Mouse (Mus musculus): Measurements from ENCODE around the gene Vmn1r195. TPM values are rescaled to one million over a fixed set of nuclear protein-coding genes. Genes with fewer than 3 reads are reported as not detected.
"Not testable (repeated sequence)": the region's sequence is repeated elsewhere in the genome, so short reads cannot be mapped to it uniquely, and the experiment has no call there.

The Vmn1r195 gene
- polyA plus RNA-seq (2015; fragmentation: Nextera tagmentation; extraction: Ambion mirVana) = not detected in 2 replicates

DNA sequence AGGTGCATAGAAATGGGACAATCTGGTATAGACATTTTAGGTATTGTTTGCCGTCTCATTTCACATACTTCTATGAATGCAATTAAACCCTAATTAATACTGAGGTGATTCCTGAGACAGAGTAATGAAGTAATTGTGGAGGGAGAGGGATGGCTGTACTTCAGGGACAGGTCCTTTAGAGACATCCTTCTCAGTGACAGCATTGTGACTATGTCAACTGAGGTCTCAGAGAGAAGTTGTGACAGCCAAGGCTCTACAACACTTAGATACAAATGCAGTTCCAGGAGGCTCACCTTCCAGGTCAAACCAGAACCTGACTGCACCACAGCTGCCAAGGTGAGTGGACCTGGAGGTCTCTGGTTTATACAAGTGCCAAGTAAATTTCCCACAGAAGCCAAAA, at the start of gene Vmn1r195:
Gene Vmn1r195 (plus strand): TSS at position 301 of the 400 bp plus-strand sequence.
- not testable (repeated sequence) for H3K9ac ChIP-seq (ENCODE audit: low read length); H3K36me3 ChIP-seq (ENCODE audit: control insufficient read depth, insufficient read depth, low read length); H3K4me1 ChIP-seq (replicated peaks; ENCODE audit: control insufficient read depth, insufficient read depth); H3K4me3 ChIP-seq (ENCODE audit: low read depth, low read length); H3K9me3 ChIP-seq (ENCODE audit: control insufficient read depth, low read length); ATAC-seq (ENCODE audit: low FRiP score, low TSS enrichment); DNase-seq (ENCODE audit: low spot score); H3K27ac ChIP-seq (replicated peaks); H3K27me3 ChIP-seq (ENCODE audit: control insufficient read depth, insufficient read depth, low read length); H3K4me2 ChIP-seq (replicated peaks; ENCODE audit: low read depth)
- WGBS = 78% methylated on average over 1 of the region's 1 CpGs

GRCm38 (mm10) chr13:22223060-22223459, 47.3 kb upstream of the Vmn1r195 start, which contains the start of gene Vmn1r193:
TSS of gene Vmn1r193 (minus strand) at chr13:22223160.
- not testable (repeated sequence) for H3K4me2 ChIP-seq (replicated peaks; ENCODE audit: low read depth); H3K9ac ChIP-seq (ENCODE audit: low read length); H3K9me3 ChIP-seq (ENCODE audit: control insufficient read depth, low read length); ATAC-seq (ENCODE audit: low FRiP score, low TSS enrichment); H3K4me3 ChIP-seq (ENCODE audit: low read depth, low read length); H3K27ac ChIP-seq (replicated peaks); H3K36me3 ChIP-seq (ENCODE audit: control insufficient read depth, insufficient read depth, low read length); H3K27me3 ChIP-seq (ENCODE audit: control insufficient read depth, insufficient read depth, low read length); H3K4me1 ChIP-seq (replicated peaks; ENCODE audit: control insufficient read depth, insufficient read depth); DNase-seq (ENCODE audit: low spot score)
- 69% methylated on average over 1 of the region's 1 CpGs for WGBS

GRCm38 (mm10) chr13:22243915-22244314, 26.4 kb upstream of the Vmn1r195 start, which contains the start of gene Vmn1r194:
TSS of gene Vmn1r194 (plus strand) at chr13:22244215.
- WGBS = 21% methylated on average over 1 of the region's 1 CpGs
- H3K9me3 ChIP-seq (ENCODE audit: control insufficient read depth, low read length) = no peaks in the 10 kb centered on the region
- no peak within 1 kb of the TSS for H3K9ac ChIP-seq (ENCODE audit: low read length)
- H3K27ac ChIP-seq (replicated peaks) = no peak within 1 kb of the TSS
- no peak for DNase-seq (ENCODE audit: low spot score)
- ATAC-seq (ENCODE audit: low FRiP score, low TSS enrichment) = no peak
- H3K4me2 ChIP-seq (replicated peaks; ENCODE audit: low read depth) = no peak within 1 kb of the TSS
- H3K4me1 ChIP-seq (replicated peaks; ENCODE audit: control insufficient read depth, insufficient read depth) = no peaks in the 10 kb centered on the region
- no peak for TF ChIP-seq CTCF (IDR thresholded peaks at IDR 0.05; ENCODE audit: low read depth)
- no peak for TF ChIP-seq EP300 (optimal IDR thresholded peaks at IDR 0.05)
- no peaks in the 10 kb centered on the region for H3K27me3 ChIP-seq (ENCODE audit: control insufficient read depth, insufficient read depth, low read length)
- H3K36me3 ChIP-seq (ENCODE audit: control insufficient read depth, insufficient read depth, low read length) = no peaks in the 10 kb centered on the region
- no peak within 1 kb of the TSS for H3K4me3 ChIP-seq (ENCODE audit: low read depth, low read length)

DNA sequence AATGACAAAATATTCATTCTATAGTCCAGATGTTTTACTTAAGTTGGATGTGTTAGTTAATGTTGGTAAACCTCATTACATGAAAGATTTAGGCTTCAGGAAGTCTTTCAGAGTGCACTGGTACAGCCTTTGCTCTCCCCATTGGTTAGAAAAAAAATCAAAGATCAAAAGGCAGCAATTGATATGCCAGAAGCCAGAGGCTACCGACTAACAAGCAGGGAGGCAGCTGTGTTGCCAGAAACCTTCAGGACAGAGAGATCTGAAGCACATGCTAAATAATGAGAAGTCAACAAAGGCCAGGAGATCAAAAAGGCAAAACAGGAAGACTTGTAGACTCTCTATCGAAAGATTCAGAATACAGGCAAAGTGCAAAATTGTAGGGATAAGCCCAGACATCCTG, 1.4 kb downstream of the Vmn1r195 start:
- no peak for DNase-seq (ENCODE audit: low spot score)
- 42% methylated on average over 2 of the region's 2 CpGs for WGBS
- Histone ChIP-seq H3K27me3 (ENCODE audit: control insufficient read depth, insufficient read depth, low read length) (no peaks in the 10 kb centered on the region), H3K27ac (replicated peaks) (no peak overlapping the region), H3K4me2 (replicated peaks; ENCODE audit: low read depth) (no peak overlapping the region), H3K9me3 (ENCODE audit: control insufficient read depth, low read length) (no peaks in the 10 kb centered on the region), H3K9ac (ENCODE audit: low read length) (no peak overlapping the region), H3K4me1 (replicated peaks; ENCODE audit: control insufficient read depth, insufficient read depth) (no peaks in the 10 kb centered on the region), H3K4me3 (ENCODE audit: low read depth, low read length) (no peak overlapping the region), H3K36me3 (ENCODE audit: control insufficient read depth, insufficient read depth, low read length) (no peaks in the 10 kb centered on the region)
- TF ChIP-seq CTCF (IDR thresholded peaks at IDR 0.05; ENCODE audit: low read depth) (no peak), EP300 (optimal IDR thresholded peaks at IDR 0.05) (no peak)
- ATAC-seq (ENCODE audit: low FRiP score, low TSS enrichment) = no peak

DNA sequence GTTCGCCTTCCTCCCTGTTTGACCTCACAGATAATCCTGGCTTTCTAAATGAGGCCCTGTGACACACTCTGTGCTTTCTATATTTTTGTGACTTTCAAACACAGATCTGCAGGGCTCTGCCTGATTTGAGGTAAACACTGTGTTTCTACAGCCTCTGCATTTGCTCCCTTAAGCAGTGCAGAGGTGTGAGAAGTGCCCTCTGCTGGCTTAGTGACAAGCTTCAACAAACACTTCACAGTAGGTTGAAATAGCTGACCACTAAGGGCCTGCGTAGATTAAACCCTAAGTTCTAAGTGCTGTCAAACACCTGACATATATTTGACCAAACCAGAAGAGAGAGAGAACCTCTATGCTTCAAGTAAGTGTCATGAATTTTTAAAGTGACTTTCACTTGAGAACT, 14.3 kb downstream of the Vmn1r195 start:
- DNase-seq (ENCODE audit: low spot score) = no peak
- H3K27ac ChIP-seq (replicated peaks) = no peak overlapping the region
- 57% methylated on average over 2 of the region's 2 CpGs for WGBS
- no peak overlapping the region for H3K4me2 ChIP-seq (replicated peaks; ENCODE audit: low read depth)
- ATAC-seq (ENCODE audit: low FRiP score, low TSS enrichment) = no peak
- H3K9ac ChIP-seq (ENCODE audit: low read length) = no peak overlapping the region
- H3K4me1 ChIP-seq (replicated peaks; ENCODE audit: control insufficient read depth, insufficient read depth) = no peaks in the 10 kb centered on the region
- no peaks in the 10 kb centered on the region for H3K9me3 ChIP-seq (ENCODE audit: control insufficient read depth, low read length)
- no peaks in the 10 kb centered on the region for H3K36me3 ChIP-seq (ENCODE audit: control insufficient read depth, insufficient read depth, low read length)
- no peak overlapping the region for H3K4me3 ChIP-seq (ENCODE audit: low read depth, low read length)
- no peaks in the 10 kb centered on the region for H3K27me3 ChIP-seq (ENCODE audit: control insufficient read depth, insufficient read depth, low read length)
- no peak for TF ChIP-seq EP300 (optimal IDR thresholded peaks at IDR 0.05)
- peak; percentile 48 for TF ChIP-seq CTCF (IDR thresholded peaks at IDR 0.05; ENCODE audit: low read depth)

DNA sequence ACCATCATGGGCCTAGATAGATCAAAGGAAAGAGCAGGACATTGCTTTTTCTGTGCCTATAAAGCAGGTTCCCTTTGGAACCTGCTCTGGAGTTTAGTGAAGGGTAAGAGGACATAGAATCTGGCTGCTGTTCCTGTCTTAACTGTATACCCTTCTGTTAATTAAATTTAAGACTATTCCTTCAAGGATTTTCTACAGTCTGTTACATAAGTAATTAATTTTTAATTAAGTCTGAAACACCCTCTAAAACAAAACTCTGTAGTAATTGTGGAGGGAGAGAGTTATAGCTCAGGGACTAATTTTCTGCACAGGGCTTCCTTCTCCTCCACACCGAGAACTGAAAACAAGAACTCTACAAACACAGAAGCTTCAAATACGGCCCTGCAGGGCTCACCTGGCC, 19.3 kb downstream of the Vmn1r195 start, which contains the start of gene Vmn1r196:
Gene Vmn1r196 (plus strand): TSS at position 301 of the 400 bp plus-strand sequence.
- H3K27me3 ChIP-seq (ENCODE audit: control insufficient read depth, insufficient read depth, low read length) = no peaks in the 10 kb centered on the region
- TF ChIP-seq CTCF (IDR thresholded peaks at IDR 0.05; ENCODE audit: low read depth) (no peak), EP300 (optimal IDR thresholded peaks at IDR 0.05) (no peak)
- no peak within 1 kb of the TSS for H3K9ac ChIP-seq (ENCODE audit: low read length)
- H3K27ac ChIP-seq (replicated peaks) = no peak within 1 kb of the TSS
- DNase-seq (ENCODE audit: low spot score) (no peak), ATAC-seq (ENCODE audit: low FRiP score, low TSS enrichment) (no peak)
- no peak within 1 kb of the TSS for H3K4me2 ChIP-seq (replicated peaks; ENCODE audit: low read depth)
- H3K4me3 ChIP-seq (ENCODE audit: low read depth, low read length) = no peak within 1 kb of the TSS
- H3K9me3 ChIP-seq (ENCODE audit: control insufficient read depth, low read length) = no peaks in the 10 kb centered on the region
- 67% methylated on average over 2 of the region's 2 CpGs for WGBS
- H3K36me3 ChIP-seq (ENCODE audit: control insufficient read depth, insufficient read depth, low read length) = no peaks in the 10 kb centered on the region
- H3K4me1 ChIP-seq (replicated peaks; ENCODE audit: control insufficient read depth, insufficient read depth) = no peaks in the 10 kb centered on the region

- H3K4me1 ChIP-seq (replicated peaks; ENCODE audit: control insufficient read depth, insufficient read depth); H3K27ac ChIP-seq (replicated peaks); H3K4me3 ChIP-seq (ENCODE audit: low read depth, low read length); DNase-seq (ENCODE audit: low spot score); H3K9ac ChIP-seq (ENCODE audit: low read length); H3K9me3 ChIP-seq (ENCODE audit: control insufficient read depth, low read length); H3K36me3 ChIP-seq (ENCODE audit: control insufficient read depth, insufficient read depth, low read length); H3K4me2 ChIP-seq (replicated peaks; ENCODE audit: low read depth); ATAC-seq (ENCODE audit: low FRiP score, low TSS enrichment); H3K27me3 ChIP-seq (ENCODE audit: control insufficient read depth, insufficient read depth, low read length): not testable (repeated sequence)
- 86% methylated on average over 5 of the region's 5 CpGs for WGBS
These were observed 37.8 kb downstream of the Vmn1r195 start for GRCm38 (mm10) chr13:22308075-22308474.
